Mouse (Mus musculus) gastrocnemius, postnatal 4 days (tissue): ENCODE data around the gene Mymk. TPM values are rescaled to one million over a fixed set of nuclear protein-coding genes. Genes with fewer than 3 reads are reported as not detected.

ENCODE experiments used
- DNase-seq, 2 experiments: peaks; one replicate each; pipeline ENCODE4 v3.0.0; 2021 to 2022; ENCODE audit warnings: low spot score in 2 of 2, mixed read lengths in 2 of 2
- long read RNA-seq, 2 experiments: library from polyadenylated mRNA; stranded (forward); transcript quantifications; one replicate each; pipeline ENCODE4 v2.0.0; 2021
- total RNA-seq, 2 experiments: library from RNA; stranded (reverse); gene quantifications; 2 replicates each; pipeline ENCODE4 v1.2.3; 2021

Mymk gene
- 100 to 1,000 TPM; 111 to 118 TPM for total RNA-seq
- long read RNA-seq, experiment 1, transcript Mymk-201 (5 exons, 1,382 nt): major isoform, 130 of 137 reads
- long read RNA-seq, experiment 1, partial matches to known transcripts: 3 of 137 reads
- long read RNA-seq, experiment 1, other reads (novel, unspliced or antisense): 4 of 137 reads
- long read RNA-seq, experiment 2, transcript Mymk-201 (5 exons, 1,382 nt): major isoform, 101 of 112 reads
- long read RNA-seq, experiment 2, partial matches to known transcripts: 2 of 112 reads
- long read RNA-seq, experiment 2, other reads (novel, unspliced or antisense): 9 of 112 reads

DNA sequence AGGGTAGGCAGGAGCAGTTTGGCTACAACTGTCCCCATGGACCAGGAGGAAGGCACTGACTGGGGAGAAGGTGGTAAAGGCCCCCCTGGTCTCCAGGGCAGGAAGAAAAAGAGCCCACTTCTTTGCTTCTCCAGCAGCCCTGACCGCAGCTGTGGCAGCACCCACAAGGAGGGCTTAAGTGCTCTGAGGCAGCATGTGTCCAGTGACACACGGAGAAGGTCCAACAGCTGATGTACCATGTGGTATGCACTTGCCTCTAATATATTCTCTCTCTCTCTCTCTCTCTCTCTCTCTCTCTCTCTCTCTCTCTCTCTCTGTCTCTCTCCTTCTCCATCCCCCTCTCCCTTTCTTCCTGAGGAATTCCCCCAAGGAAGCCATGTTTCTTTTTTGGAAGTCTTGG is at the start of gene Mymk:
TSS of gene Mymk (minus strand) at position 202 of the 400 bp plus-strand sequence.
- DNase-seq: no peak

DNA sequence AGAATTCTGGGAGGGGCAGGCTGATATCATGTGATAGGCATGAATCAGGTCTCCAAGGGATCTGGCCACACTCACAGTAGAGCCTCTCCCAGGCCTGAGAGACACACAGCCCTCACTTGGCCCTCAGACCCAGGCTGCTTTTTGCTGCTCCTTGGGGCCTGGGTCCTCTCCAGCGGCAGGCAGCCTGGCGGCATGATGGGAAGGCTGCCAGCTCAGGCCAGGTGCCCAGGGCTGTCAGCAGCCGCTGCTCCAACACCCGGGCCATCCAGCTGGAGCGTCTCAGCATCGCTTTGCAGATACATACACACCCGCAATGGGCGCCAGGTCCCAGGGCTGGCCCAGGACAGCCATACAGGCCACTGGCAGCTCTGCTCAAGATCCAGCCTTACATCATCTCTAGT is 48.3 kb upstream of the Mymk start:
- DNase-seq: peak in 1 of 2 experiments; percentile 62

DNA sequence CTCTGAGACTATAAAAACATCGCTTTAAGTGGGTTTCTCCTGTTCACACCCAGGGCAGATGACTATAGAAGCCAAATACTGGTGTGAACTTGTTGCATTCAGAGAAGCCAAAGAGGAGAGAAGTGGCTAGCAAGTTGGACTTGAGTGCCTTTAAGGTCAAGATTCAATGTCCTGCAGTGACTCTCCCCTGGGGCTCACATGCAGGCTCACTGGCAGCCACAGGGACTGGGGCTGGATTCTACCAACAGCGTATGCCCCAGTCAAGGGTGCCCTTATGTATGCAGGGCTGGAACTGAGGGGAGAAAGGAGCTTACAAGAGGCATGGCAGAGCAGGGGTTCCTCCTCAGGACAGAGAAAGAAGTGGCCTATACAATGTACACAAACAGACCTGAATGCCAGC is 47.8 kb upstream of the Mymk start:
- no peak for DNase-seq

DNA sequence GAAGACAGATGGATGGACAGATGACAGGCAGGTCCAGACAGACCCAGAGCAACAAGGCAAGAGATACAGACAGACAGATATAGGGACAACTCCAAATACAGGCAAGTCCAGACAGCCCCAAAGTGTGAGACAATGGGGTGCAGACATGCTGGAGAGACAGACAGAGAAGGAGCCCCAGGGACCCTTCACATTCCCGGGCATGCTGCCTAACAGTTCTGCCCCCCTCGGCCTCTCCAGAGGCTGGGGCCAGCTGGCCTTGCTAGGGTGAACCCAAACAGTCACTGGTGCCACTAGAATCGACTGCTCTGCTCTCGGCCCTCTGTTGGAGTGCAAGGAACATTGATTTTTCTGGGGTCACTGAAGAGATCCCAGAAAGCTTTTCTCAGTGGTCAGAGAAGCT is 46.5 kb upstream of the Mymk start:
- DNase-seq: no peak

DNA sequence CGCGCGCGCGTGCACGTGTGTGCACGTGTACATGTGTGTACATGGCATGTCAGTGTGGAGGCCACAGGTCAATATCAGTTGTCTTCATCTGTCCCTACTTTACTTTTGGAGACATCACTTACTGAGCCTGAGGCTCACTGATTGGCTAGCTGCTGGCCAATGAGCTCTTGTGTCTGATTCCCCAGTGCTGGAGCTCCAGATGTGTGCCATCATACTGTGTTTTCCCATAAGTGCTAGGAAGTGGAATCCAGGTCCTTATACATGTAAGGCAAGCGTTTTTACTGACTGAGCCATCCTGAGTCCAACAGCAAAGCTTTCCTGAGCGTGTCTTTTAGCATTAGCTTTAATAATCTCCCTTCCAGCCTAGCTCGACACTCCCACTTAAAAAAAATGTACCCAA is 42.2 kb upstream of the Mymk start:
- DNase-seq: no peak

DNA sequence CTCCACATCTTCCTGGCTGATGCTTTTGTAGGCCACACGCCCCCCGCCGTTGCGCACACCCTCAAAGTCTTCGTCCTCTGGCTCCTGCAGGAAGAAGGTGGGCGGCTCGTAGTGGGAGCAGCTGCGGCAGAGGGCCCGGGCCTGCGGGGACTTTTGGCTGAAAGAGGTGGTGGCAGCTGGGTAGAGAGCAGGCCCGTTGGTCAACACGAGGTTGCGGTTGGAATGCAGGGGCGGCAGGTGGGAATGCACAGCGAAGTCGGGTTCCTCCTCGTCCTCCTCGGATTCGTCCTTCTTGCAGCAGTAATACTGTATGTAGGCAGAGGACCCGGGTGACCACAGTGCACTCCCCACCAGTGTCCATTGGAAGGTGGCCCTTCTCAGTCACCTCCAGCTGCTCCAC is 40.6 kb upstream of the Mymk start:
- no peak for DNase-seq

DNA sequence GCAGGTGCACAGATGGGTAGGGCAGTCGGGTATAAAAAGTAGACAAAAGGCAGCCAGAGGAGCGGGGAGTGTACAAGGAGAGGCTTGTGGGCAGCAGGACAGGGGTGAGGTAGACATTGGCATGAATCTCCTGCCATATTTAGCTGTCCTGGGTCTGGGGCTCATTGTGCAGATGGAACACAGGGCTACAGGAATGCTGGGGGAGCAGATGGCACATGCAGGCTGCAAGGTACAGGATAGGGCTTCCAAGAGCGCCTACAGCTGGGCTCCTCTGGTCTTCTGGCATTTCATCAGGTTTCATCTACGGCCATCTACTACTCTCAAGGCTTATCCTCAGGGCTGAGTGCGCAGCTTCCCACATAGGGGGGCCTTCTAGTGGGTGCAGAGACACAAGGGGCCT is 37.1 kb upstream of the Mymk start:
- no peak for DNase-seq

DNA sequence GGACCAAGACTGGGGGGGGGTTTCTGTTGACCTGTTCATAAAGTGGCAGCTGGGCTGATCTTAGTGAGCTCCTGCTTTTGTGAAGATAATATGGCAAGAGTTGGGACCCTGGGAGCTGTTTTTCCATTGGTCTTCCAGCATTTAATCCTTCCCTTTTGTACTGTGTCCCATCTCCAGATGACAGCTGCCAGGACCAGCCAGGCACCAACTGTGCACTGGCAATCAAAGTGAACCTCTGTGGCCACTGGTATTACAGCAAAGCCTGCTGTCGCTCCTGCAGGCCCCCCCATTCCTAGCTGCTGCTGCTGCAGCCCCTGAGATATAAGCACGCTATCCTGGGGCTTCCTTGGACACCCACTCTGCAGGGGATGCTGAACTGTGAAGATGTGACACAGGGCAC is 36.2 kb upstream of the Mymk start:
- no peak for DNase-seq

DNA sequence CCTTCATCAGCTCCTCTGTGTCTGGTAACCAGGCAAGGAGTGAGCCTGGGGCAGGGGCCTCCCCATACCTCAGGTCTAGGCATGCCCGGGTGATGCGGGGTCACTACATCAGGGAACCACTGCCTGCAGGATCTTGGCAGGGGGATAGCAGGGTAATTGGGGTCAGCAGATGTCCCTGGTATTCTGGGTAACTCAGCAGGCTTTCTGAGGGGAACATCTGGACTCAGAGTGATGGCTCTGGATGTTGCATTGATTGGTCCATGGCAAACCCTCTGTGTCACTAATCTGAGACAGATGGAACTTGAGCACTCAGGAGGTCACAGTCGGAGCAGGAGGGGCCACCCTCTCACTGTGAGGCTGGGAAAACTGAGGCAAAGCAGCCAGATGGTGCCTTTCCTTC is 34.8 kb upstream of the Mymk start:
- DNase-seq: no peak

DNA sequence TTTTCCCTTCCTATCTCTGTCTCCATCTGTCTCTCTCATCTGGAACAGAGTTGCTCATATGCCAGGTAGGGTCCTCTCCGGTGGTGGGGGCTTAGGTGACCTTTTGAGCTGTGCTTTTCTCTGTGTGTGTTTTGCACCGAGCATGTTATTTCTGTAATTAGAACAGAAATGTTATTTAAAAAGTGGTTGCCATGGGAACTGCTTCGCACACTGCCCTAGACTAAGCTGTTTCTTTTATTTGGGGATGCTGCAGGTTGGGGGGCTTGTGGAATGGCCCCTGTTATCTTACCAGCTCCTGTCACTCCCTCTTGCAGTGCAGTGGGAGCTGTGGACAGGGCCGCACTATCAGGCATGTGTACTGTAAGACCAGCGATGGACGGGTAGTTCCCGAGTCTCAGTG is 31.6 kb upstream of the Mymk start:
- DNase-seq: no peak

DNA sequence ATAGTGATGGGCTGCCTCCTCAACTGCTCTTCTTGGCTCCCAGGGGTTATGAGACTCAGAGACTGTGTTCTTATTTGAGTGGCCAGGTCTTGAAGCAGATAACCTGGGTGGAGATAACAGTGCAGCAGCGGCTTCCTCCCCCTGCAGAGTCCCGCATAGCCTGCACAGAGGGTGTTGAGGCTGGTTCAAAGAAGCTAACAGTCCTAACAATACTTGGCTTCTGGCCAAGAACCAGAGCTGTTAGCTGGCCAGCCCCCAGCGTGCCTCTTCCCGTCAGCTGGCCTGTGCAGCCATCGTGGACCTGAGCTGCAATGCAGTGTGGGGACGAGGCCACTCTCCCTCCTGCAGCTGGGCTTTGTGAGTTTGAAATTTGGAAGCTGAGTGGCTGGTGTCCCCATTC is 25.8 kb upstream of the Mymk start:
- peak in 1 of 2 experiments; percentile 45 for DNase-seq

DNA sequence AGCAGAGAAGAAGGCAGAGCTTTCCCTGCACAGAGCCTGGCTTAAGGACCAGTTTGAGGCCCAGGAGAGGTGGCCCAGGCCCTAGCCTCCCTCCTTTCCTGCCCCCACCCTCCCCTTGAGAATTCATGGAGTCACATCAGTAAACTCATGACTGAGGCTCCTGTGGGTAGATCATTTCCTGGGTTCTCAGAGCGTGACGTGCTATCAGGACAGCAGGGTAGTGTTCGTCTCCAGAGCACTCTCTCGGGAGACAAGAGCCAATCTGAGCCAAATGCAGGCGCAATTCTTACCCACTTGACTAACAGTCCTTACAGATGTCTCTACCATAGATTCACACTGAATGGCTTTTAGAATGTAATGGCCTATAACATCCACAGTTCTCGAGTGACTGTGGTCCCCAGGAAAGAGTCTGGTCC is 25.3 kb upstream of the Mymk start:
- DNase-seq: no peak

DNA sequence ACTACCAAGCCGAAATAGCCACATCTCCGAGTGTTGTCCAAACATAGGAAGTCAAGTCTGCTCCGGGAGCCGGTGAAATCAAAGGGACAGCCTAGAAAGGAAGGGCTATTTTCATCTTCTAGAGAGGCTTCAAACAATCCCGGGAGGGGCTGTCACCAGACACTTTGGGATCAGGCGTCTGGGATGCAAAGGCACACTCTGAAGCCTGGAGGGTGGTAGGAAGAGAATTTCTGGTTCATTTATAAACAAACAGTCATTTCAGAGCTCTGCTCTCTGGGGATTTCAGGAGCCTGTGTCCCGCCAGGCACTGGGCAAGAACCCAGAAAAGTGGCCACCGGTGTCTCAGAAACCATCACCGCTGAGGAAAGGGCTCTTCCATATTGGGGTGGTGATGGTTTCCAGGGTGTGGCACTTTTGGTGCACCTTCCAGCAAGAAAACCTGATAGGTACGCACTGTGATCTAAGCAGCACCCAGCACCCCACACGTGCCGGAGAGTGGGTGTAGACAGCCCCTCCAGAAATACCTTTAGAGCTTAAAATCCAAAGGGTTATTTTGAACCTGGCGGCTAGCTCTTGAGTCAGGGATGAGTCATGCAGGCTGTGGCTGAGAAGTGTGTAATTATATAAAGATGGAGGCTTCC is 24.5 kb upstream of the Mymk start:
- DNase-seq: no peak

DNA sequence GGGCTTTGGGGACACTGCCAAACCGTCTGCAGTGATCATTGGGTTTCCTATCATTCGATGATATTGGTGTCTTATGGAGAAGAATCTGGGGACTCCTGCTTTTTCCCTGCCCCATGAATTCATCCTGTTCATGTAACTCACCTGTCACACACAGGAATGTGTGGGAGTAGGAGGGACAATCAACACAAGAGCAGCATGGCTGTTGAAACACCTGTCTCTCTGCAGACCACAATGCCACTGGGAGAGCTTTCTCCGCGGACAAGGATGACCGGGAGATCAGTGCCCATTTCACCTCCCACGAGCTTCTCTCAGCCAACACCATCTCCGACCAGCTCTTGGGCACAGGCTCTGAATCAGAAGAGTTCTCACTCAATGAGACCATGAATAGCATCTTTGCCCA is 23.2 kb upstream of the Mymk start:
- DNase-seq: no peak

DNA sequence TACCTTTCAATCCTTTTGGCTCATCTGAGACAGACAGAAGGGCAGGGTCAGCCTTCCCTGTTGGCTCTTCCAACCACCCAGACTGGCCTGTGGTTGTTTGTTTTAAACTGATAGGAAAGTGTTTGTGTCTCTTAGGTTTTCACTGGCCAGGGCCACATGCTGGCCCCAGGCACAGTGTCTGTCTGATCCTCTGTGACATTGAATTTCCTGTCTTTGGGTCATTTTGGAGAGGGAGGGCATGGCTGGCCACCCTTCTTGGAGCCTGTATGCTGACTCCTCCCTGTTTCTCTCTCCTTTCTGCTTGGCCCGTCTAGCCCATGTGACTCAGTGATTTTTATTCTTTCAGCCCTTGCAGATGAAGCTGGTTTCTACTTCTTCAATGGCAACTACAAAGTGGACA is 17.3 kb upstream of the Mymk start:
- no peak for DNase-seq

DNA sequence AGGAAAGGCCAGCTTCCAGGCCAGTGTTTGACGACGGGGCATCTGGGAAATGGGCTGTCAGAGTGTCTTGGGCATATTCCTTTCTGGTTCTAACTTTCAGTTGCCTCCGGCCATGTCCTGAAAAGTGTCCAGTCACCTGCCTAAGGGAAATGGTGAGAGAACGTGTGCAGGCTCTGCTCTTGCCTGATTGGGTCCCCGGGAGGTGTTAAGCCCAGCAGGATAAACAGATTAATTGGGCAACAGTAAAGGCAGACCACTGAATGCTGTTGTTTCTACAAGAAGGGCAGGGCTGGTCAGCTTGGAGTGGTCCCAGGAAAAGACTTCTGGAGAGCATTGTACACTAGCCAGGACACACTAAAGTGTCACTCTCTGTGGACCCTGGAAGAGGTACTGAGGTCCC is 16.7 kb upstream of the Mymk start:
- DNase-seq: no peak

DNA sequence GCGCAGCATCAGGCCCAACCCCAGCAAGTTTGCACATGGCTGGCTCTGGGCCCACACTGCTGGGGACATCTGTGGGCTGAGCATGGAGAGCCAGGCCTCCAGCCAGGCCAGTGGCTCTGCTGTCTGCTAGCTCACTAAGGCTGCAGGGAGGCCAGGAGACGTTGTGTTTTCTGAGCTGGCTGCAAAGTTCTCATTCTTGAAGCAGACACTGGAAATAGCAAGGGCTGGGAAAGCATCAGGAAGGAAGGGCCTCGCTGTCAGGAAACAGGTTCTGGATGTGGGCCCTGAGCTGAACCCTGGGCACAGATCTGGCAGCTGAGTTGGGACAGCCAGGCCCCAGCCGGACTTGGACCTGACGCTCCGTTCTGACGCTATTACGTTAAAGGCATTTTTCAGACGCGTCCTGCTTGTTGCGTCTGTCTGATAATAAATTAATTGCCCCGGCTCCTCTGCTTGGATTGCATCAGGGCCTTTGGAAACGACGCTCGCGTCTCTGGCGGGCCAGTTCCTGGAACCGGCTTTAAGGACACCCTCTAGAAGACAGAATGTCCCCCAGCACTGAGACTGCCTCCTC is 16.2 kb upstream of the Mymk start:
- peak; percentile 53 to 82 for DNase-seq

DNA sequence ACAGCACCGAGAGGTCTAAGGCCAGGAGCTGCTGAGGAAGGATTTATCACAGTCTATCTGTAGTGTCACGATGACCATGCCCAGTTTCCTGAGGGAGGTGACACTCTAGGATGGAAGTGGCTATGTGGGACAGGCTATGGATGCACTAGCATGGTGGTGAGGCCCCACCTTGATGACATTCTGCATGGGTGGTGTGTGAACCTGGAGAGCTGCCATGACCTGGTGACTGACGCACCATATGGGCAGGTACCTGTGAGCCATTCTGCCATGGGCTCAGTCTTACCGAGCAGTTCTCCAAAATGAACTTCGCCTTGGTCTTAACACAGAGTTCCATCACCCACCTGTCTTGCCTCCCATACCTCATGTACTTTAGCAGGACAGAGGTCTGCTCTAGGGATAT is 15.6 kb upstream of the Mymk start:
- DNase-seq: no peak

DNA sequence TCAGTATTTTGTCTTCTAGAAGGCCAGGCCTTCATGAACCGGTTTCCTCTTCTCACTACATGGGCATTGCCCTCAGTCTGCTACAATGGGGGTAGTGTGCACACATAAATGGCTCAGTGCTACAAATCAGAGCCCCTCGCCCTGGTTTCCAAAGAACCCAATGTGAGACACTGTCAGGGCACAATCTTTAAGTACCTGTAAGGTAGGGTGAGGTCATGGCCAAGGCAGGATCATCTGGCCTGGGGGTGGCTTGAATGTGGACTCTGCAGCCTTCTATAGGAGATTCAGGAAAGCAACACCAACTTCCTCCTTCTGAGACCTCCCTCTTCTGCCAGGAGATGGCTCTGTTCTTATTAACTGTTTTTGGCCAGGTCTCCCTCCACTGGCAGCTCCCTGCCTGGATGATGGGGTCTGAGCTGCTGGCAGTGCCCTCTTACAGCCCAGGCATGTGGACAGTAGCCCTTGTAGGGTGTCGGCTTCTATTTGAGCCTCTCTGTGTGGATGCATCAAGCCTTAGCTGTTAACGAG is 14.6 kb upstream of the Mymk start:
- DNase-seq: no peak

DNA sequence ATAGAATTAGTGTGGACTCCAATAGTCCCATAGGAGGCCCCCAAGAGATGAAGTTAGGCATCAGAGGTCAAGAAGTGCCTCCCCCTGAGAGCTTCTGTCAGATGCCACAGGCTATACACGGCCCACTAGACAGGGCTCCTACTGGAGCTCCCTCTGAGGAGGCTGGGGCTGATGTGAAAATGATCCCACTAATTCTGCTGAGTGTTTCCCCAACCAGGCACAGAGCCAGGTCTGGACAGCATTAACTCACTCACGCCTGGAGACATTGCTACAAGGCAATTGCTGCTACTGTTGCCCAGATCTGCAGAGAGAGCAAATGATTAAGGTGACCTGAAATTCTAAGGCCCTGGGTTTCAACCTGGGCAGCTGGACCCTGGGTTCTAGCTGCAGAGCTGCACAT is 13.8 kb upstream of the Mymk start:
- DNase-seq: no peak

DNA sequence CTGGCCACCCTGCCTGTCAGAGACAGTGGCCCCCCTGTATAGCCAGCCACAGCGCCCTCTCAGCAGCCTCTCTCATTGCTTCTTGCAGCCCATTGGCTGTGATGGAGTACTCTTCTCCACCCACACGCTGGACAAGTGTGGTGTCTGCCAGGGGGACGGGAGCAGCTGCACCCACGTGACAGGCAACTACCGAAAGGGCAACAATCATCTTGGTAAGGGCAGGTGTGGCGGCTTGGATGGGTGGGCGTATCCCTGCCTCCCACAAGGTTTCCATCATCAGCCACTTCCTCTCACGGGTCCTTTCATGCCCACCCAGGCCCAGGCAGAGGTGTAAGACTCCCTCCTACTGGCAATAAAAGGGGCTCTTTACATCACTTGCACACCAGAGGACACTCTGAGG is 13.0 kb upstream of the Mymk start:
- DNase-seq: no peak

DNA sequence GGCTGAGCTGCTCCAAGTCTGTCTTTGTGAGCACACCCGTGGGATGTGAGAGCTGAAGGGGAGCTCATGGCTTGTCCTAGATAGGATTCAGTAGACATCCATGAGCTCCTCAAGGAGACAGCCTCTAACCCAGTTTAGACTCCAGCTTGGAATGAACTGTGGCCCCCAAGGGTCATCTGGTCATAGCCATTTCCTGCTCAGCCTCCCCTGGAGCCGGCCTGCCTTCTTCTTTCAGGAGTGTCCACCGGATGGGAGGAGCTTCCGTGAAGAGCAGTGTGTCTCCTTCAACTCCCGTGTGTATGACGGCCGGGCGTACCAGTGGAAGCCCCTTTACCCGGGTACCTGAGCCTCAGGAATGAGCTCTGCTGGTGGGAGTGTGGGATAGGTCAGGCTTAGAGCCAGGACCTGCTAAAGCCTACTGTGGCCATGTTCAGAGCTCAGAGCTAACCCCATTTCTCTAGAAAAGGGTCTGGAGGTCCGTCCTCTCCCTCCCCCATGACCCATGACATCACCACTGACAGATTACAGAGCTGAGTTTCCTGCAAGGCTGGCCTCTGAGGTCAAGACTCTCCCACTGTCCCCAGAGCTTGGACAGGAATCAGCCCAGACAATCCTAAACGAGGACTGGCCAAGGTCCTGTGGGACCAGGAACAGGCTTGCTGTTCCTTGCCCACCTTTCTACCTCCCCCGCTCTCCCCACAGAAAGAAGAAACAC is 11.9 kb upstream of the Mymk start:
- DNase-seq: no peak
